In genomic region chr5:32733892-32734291, GRCm38 (mm10) we compare ENCODE assay signal across 7 mouse cellular contexts. TPM values are rescaled to one million over a fixed set of nuclear protein-coding genes. Genes with fewer than 3 reads are reported as not detected.
DNase-seq lines count a peak whose midpoint lies in the region; ATAC-seq and TF ChIP-seq lines count a peak whose summit lies in the region.
"Not testable (repeated sequence)": the region's sequence is repeated elsewhere in the genome, so short reads cannot be mapped to it uniquely, and the experiment has no call there.

No protein-coding gene starts in this region.

- 95% methylated on average over 6 of the region's 6 CpGs for WGBS in embryonic facial prominence, embryonic 15.5 days
- WGBS in heart, embryonic 12.5 days = 95% methylated on average over 6 of the region's 6 CpGs
- 97% methylated on average over 6 of the region's 6 CpGs for WGBS in hindbrain, embryonic 16.5 days
- 93% methylated on average over 6 of the region's 6 CpGs for WGBS in kidney, postnatal 0 days
- WGBS in liver, embryonic 15.5 days (ENCODE audit: insufficient replicate concordance) = 84% methylated on average over 6 of the region's 6 CpGs

- H3K9me3 ChIP-seq in embryonic facial prominence, embryonic 15.5 days (replicated peaks); heart, embryonic 12.5 days (replicated peaks); hindbrain, embryonic 16.5 days (ENCODE audit: control insufficient read depth, low read length); kidney, postnatal 0 days (replicated peaks; ENCODE audit: low read length); liver, embryonic 15.5 days (replicated peaks): not testable (repeated sequence)

- not testable (repeated sequence) for DNase-seq in kidney, postnatal 0 days (ENCODE audit: low spot score)

- H3K9ac ChIP-seq in embryonic facial prominence, embryonic 15.5 days; heart, embryonic 12.5 days; hindbrain, embryonic 16.5 days (ENCODE audit: low read depth, low read length); kidney, postnatal 0 days (ENCODE audit: low read depth, low read length); liver, embryonic 15.5 days: not testable (repeated sequence)

- not testable (repeated sequence) for H3ac ChIP-seq in myocyte (ENCODE audit: control insufficient read depth, insufficient read length)

- TF ChIP-seq CTCF in kidney, postnatal 0 days (IDR thresholded peaks at IDR 0.05; ENCODE audit: low read depth) = not testable (repeated sequence)

- not testable (repeated sequence) for H3K27me3 ChIP-seq in embryonic facial prominence, embryonic 15.5 days; heart, embryonic 12.5 days (replicated peaks); hindbrain, embryonic 16.5 days (replicated peaks; ENCODE audit: control insufficient read depth, insufficient read depth, low read length); kidney, postnatal 0 days (ENCODE audit: insufficient read depth, low read length); liver, embryonic 15.5 days; myocyte (ENCODE audit: control insufficient read depth, insufficient read depth, insufficient read length)

- not testable (repeated sequence) for H3K4me2 ChIP-seq in embryonic facial prominence, embryonic 15.5 days (replicated peaks); heart, embryonic 12.5 days; hindbrain, embryonic 16.5 days (ENCODE audit: low read length); kidney, postnatal 0 days (ENCODE audit: low read length); liver, embryonic 15.5 days; myocyte (ENCODE audit: low read depth)

- not testable (repeated sequence) for H3K4me3 ChIP-seq in embryonic facial prominence, embryonic 15.5 days (replicated peaks); heart, embryonic 12.5 days; hindbrain, embryonic 16.5 days (ENCODE audit: low read length); kidney, postnatal 0 days (replicated peaks; ENCODE audit: low read depth, low read length); liver, embryonic 15.5 days (replicated peaks); myocyte

- peak; percentile 45; the same call in 1 of the 2 replicates for ATAC-seq in embryonic facial prominence, embryonic 15.5 days (ENCODE audit: insufficient number of reproducible peaks, low FRiP score, low TSS enrichment, low read depth)
- ATAC-seq in heart, embryonic 12.5 days (ENCODE audit: insufficient number of reproducible peaks, low FRiP score) = peak; percentile 67; the same call in 1 of the 2 replicates
- peak; percentile 56; the same call in 1 of the 2 replicates for ATAC-seq in hindbrain, embryonic 16.5 days
- ATAC-seq in kidney, postnatal 0 days (replicated peaks; ENCODE audit: low FRiP score, low read depth) = peak; percentile 65
- ATAC-seq in liver, embryonic 15.5 days (ENCODE audit: insufficient read depth) = peak; percentile 41; the same call in 1 of the 2 replicates
- peak; percentile 59 for ATAC-seq in megakaryocyte-erythroid progenitor cell, adult 5-6 weeks (replicated peaks; ENCODE audit: low FRiP score, low TSS enrichment, poor library complexity, severe bottlenecking)

- H3K79me2 ChIP-seq in myocyte (ENCODE audit: control insufficient read depth, insufficient read depth) = not testable (repeated sequence)

- not testable (repeated sequence) for H3K27ac ChIP-seq in embryonic facial prominence, embryonic 15.5 days (replicated peaks); heart, embryonic 12.5 days (ENCODE audit: poor library complexity, severe bottlenecking); hindbrain, embryonic 16.5 days (ENCODE audit: low read depth, low read length); kidney, postnatal 0 days; liver, embryonic 15.5 days (replicated peaks)

- not testable (repeated sequence) for H3K36me3 ChIP-seq in embryonic facial prominence, embryonic 15.5 days; hindbrain, embryonic 16.5 days (ENCODE audit: control insufficient read depth, insufficient read depth, low read length); kidney, postnatal 0 days (ENCODE audit: insufficient read depth, low read length); myocyte (ENCODE audit: control insufficient read depth, insufficient read depth)
- H3K36me3 ChIP-seq in heart, embryonic 12.5 days = peaks cover 45% of the 10 kb centered on the region
- H3K36me3 ChIP-seq in liver, embryonic 15.5 days (replicated peaks) = peaks cover 11% of the 10 kb centered on the region

- TF ChIP-seq POLR2A in myocyte (IDR thresholded peaks at IDR 0.05; ENCODE audit: insufficient read length, low read depth) = not testable (repeated sequence)

- not testable (repeated sequence) for H3K4me1 ChIP-seq in embryonic facial prominence, embryonic 15.5 days; heart, embryonic 12.5 days (replicated peaks); hindbrain, embryonic 16.5 days (ENCODE audit: control insufficient read depth, insufficient read depth, low read depth, low read length); kidney, postnatal 0 days (replicated peaks; ENCODE audit: insufficient read depth, low read length); liver, embryonic 15.5 days (replicated peaks)

TF ChIP-seq in myocyte, 11 proteins besides CTCF, POLR2A, EP300 and RAD21:
- TF ChIP-seq POLR2AphosphoS2 (IDR thresholded peaks at IDR 0.05; ENCODE audit: insufficient read length, low read depth) = peak; percentile 19

RNA-seq across cellular contexts. Expression of gene Pisd, which starts 51.6 kb away (rescaled TPM):
- 59.0 and 60.9 TPM in 2 replicates for polyA plus RNA-seq in embryonic facial prominence, embryonic 15.5 days (2015; fragmentation: Nextera tagmentation; extraction: Ambion mirVana)
- 47.7 and 49.3 TPM in 2 replicates for polyA plus RNA-seq in heart, embryonic 12.5 days (2016; fragmentation: Nextera tagmentation; extraction: Ambion mirVana)
- 94.9 and 99.7 TPM in 2 replicates for polyA plus RNA-seq in hindbrain, embryonic 16.5 days (2015; fragmentation: Nextera tagmentation; extraction: Ambion mirVana)
- 74.8 and 78.3 TPM in 2 replicates for polyA plus RNA-seq in kidney, postnatal 0 days (2015; fragmentation: Nextera tagmentation; extraction: Ambion mirVana)
- polyA plus RNA-seq in liver, embryonic 15.5 days (2015; fragmentation: Nextera tagmentation; extraction: Ambion mirVana) = 32.7 and 36.6 TPM in 2 replicates
- total RNA-seq in megakaryocyte-erythroid progenitor cell, adult 5-6 weeks (2014; fragmentation: Nextera tagmentation) = 22.8 and 23.1 TPM in 2 replicates
- 10.9 and 17.8 TPM in 2 replicates for total RNA-seq in megakaryocyte-erythroid progenitor cell, adult 5-6 weeks (2017)
- polyA plus RNA-seq in myocyte (2012; fragmentation: generic; extraction: Trizol) = 58.8 TPM
